Mouse (Mus musculus): ENCODE measurements around the gene Ccr10. TPM values are rescaled to one million over a fixed set of nuclear protein-coding genes. Genes with fewer than 3 reads are reported as not detected.

The Ccr10 gene
- 0.09 TPM in 2 replicates for polyA plus RNA-seq (2015; fragmentation: Nextera tagmentation; extraction: Ambion mirVana)

- TF ChIP-seq EP300 (IDR thresholded peaks at IDR 0.05; ENCODE audit: low read depth): no peak
- TF ChIP-seq CTCF (IDR thresholded peaks at IDR 0.05; ENCODE audit: low read depth): peak; percentile 46
- Histone ChIP-seq H3K27me3 (ENCODE audit: insufficient read depth, low read length) (peaks cover 76% of the 10 kb centered on the region), H3K4me1 (ENCODE audit: insufficient read depth) (peaks cover 43% of the 10 kb centered on the region), H3K9ac (replicated peaks) (peak within 1 kb of the TSS; percentile 44; the same call in 1 of the 2 replicates), H3K4me2 (ENCODE audit: low read depth, low read length) (peak within 1 kb of the TSS; percentile 72), H3K27ac (ENCODE audit: low read depth) (no peak within 1 kb of the TSS), H3K9me3 (ENCODE audit: low read length) (no peaks in the 10 kb centered on the region), H3K4me3 (ENCODE audit: low read depth, low read length) (peak within 1 kb of the TSS; percentile 40), H3K36me3 (replicated peaks; ENCODE audit: insufficient read depth, low read length) (no peaks in the 10 kb centered on the region)
- DNase-seq (no peak), ATAC-seq (no peak)
- WGBS (ENCODE audit: insufficient replicate concordance): 23% methylated on average over 14 of the region's 14 CpGs
Observed at GRCm38 (mm10) chr11:101174851-101175628, at the start of gene Ccr10. Gene Ccr10, minus strand, starts transcription at chr11:101175443.

GRCm38 (mm10) chr11:101224337-101224736 is 49.1 kb upstream of the Ccr10 start:
- WGBS (ENCODE audit: insufficient replicate concordance): 73% methylated on average over 3 of the region's 3 CpGs
- H3K27me3 ChIP-seq (ENCODE audit: insufficient read depth, low read length): no peaks in the 10 kb centered on the region
- no peak overlapping the region for H3K9ac ChIP-seq (replicated peaks)
- ATAC-seq (no peak), DNase-seq (no peak)
- no peak overlapping the region for H3K27ac ChIP-seq (ENCODE audit: low read depth)
- no peak overlapping the region for H3K4me2 ChIP-seq (ENCODE audit: low read depth, low read length)
- no peak overlapping the region for H3K4me3 ChIP-seq (ENCODE audit: low read depth, low read length)
- H3K4me1 ChIP-seq (ENCODE audit: insufficient read depth): peaks cover 16% of the 10 kb centered on the region
- no peaks in the 10 kb centered on the region for H3K36me3 ChIP-seq (replicated peaks; ENCODE audit: insufficient read depth, low read length)
- no peaks in the 10 kb centered on the region for H3K9me3 ChIP-seq (ENCODE audit: low read length)
- no peak for TF ChIP-seq CTCF (IDR thresholded peaks at IDR 0.05; ENCODE audit: low read depth)
- TF ChIP-seq EP300 (IDR thresholded peaks at IDR 0.05; ENCODE audit: low read depth): no peak

DNA sequence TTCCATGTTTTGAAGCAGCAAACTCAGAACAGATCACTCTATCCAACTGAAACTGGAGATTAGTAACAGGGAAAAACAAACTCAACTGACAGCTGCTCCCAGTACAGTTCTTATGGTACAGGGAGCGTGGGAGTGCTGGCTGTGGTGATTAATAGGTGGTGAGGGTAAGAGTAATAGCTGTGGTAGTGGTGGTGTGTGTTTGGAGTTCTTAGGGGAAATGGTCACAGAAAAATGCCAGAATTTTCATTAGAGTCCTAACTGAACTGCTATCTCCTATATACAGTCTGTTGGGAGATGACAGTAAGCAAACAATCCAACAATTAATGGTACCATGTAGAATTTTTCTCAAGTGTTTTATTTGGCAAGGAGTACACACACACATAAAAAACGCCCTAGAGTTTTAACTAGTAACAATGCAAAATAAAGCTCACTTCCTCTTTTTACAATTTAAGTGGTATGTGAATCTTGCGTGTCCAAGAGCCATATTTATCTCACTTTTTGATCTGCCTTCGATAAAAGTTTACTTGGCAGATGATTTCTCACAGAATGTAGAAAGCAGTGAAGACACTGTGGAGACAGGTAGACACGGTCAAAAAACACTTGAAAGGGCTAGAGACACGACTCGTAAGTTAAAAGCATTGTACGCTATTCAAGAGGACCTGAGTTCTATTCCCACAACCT is 46.2 kb upstream of the Ccr10 start:
- Histone ChIP-seq H3K4me2 (ENCODE audit: low read depth, low read length) (no peak overlapping the region), H3K9ac (replicated peaks) (no peak overlapping the region), H3K27ac (ENCODE audit: low read depth) (no peak overlapping the region), H3K4me3 (ENCODE audit: low read depth, low read length) (no peak overlapping the region), H3K4me1 (ENCODE audit: insufficient read depth) (peaks cover 16% of the 10 kb centered on the region), H3K27me3 (ENCODE audit: insufficient read depth, low read length) (no peaks in the 10 kb centered on the region), H3K9me3 (ENCODE audit: low read length) (no peaks in the 10 kb centered on the region), H3K36me3 (replicated peaks; ENCODE audit: insufficient read depth, low read length) (peaks cover 4% of the 10 kb centered on the region)
- 62% methylated on average over 8 of the region's 8 CpGs for WGBS (ENCODE audit: insufficient replicate concordance)
- no peak for ATAC-seq
- TF ChIP-seq CTCF (IDR thresholded peaks at IDR 0.05; ENCODE audit: low read depth): no peak
- no peak for DNase-seq

DNA sequence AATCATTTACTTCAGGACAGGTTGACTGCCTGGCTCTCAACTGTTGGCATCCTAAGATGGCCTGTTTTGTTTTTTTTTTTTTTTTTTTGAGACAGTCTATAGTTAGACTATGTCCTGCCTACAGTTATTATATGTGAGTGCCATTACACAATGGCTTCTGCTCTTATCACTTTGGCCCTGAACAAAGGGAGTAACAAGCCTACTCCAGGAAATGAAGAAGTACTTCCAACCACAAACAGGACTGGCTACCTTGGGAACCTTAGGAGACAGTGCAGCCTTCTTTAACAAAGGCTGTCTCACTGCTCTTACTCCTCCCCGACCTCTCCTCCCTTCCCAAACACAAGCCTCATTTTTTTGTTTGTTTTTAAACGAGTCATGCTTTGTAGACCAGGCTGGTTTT is 45.6 kb upstream of the Ccr10 start:
- no peak for ATAC-seq

GRCm38 (mm10) chr11:101218436-101219055 is 43.3 kb upstream of the Ccr10 start:
- no peak for DNase-seq
- peaks cover 7% of the 10 kb centered on the region for H3K4me1 ChIP-seq (ENCODE audit: insufficient read depth)
- TF ChIP-seq EP300 (IDR thresholded peaks at IDR 0.05; ENCODE audit: low read depth): no peak
- no peak for TF ChIP-seq CTCF (IDR thresholded peaks at IDR 0.05; ENCODE audit: low read depth)
- no peaks in the 10 kb centered on the region for H3K9me3 ChIP-seq (ENCODE audit: low read length)
- H3K27ac ChIP-seq (ENCODE audit: low read depth): no peak overlapping the region
- H3K4me2 ChIP-seq (ENCODE audit: low read depth, low read length): no peak overlapping the region
- ATAC-seq: no peak
- 68% methylated on average over 10 of the region's 10 CpGs for WGBS (ENCODE audit: insufficient replicate concordance)
- H3K4me3 ChIP-seq (ENCODE audit: low read depth, low read length): no peak overlapping the region
- H3K36me3 ChIP-seq (replicated peaks; ENCODE audit: insufficient read depth, low read length): peaks cover 25% of the 10 kb centered on the region
- no peak overlapping the region for H3K9ac ChIP-seq (replicated peaks)
- no peaks in the 10 kb centered on the region for H3K27me3 ChIP-seq (ENCODE audit: insufficient read depth, low read length)

More for the DNA sequence above, 45.6 kb upstream of the Ccr10 start:
- H3K9me3 ChIP-seq (ENCODE audit: low read length): no peaks in the 10 kb centered on the region
- H3K27me3 ChIP-seq (ENCODE audit: insufficient read depth, low read length): no peaks in the 10 kb centered on the region
- WGBS (ENCODE audit: insufficient replicate concordance): 39% methylated on average over 2 of the region's 2 CpGs
- peaks cover 16% of the 10 kb centered on the region for H3K4me1 ChIP-seq (ENCODE audit: insufficient read depth)
- TF ChIP-seq EP300 (IDR thresholded peaks at IDR 0.05; ENCODE audit: low read depth) (no peak), CTCF (IDR thresholded peaks at IDR 0.05; ENCODE audit: low read depth) (no peak)
- H3K27ac ChIP-seq (ENCODE audit: low read depth): no peak overlapping the region
- DNase-seq: no peak
- no peak overlapping the region for H3K4me3 ChIP-seq (ENCODE audit: low read depth, low read length)
- peaks cover 5% of the 10 kb centered on the region for H3K36me3 ChIP-seq (replicated peaks; ENCODE audit: insufficient read depth, low read length)
- H3K4me2 ChIP-seq (ENCODE audit: low read depth, low read length): no peak overlapping the region
- H3K9ac ChIP-seq (replicated peaks): no peak overlapping the region

DNA sequence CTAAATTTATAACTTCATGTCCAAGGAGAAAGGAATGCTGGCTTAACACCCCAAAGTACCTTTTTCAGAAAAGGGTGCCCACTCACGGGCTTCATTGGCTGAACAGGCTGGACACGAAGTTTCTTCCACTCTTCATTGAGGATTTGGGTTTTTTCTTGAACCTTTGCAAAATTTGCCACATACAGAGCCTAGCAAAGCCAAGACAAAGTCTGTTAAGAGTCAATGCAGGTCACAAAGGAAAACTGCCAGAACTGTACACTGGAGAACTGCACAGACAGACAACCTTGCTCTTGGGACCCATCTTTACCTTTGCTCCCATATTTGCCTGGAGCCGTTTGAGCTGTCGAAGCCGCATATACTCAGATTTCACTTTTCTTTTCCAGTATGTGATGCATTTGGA is 41.7 kb upstream of the Ccr10 start:
- 85% methylated on average over 5 of the region's 5 CpGs for WGBS (ENCODE audit: insufficient replicate concordance)
- Histone ChIP-seq H3K27me3 (ENCODE audit: insufficient read depth, low read length) (no peaks in the 10 kb centered on the region), H3K4me1 (ENCODE audit: insufficient read depth) (peaks cover 7% of the 10 kb centered on the region), H3K9ac (replicated peaks) (no peak overlapping the region), H3K4me2 (ENCODE audit: low read depth, low read length) (no peak overlapping the region), H3K4me3 (ENCODE audit: low read depth, low read length) (no peak overlapping the region), H3K27ac (ENCODE audit: low read depth) (no peak overlapping the region), H3K9me3 (ENCODE audit: low read length) (no peaks in the 10 kb centered on the region), H3K36me3 (replicated peaks; ENCODE audit: insufficient read depth, low read length) (peaks cover 33% of the 10 kb centered on the region)
- no peak for DNase-seq
- ATAC-seq: no peak
- TF ChIP-seq EP300 (IDR thresholded peaks at IDR 0.05; ENCODE audit: low read depth) (no peak), CTCF (IDR thresholded peaks at IDR 0.05; ENCODE audit: low read depth) (no peak)

Data from liver, postnatal 0 days (tissue).